Mouse (Mus musculus): ENCODE data around the gene Sh3bp2. TPM values are rescaled to one million over a fixed set of nuclear protein-coding genes. Genes with fewer than 3 reads are reported as not detected.
A peak's percentile ranks its signal among the peaks of the same experiment; 100 is the strongest.
"Not testable (repeated sequence)": the region's sequence is repeated elsewhere in the genome, so short reads cannot be mapped to it uniquely, and the experiment has no call there.

Gene Sh3bp2
- polyA plus RNA-seq, 1 experiment, result 132 TPM

DNA sequence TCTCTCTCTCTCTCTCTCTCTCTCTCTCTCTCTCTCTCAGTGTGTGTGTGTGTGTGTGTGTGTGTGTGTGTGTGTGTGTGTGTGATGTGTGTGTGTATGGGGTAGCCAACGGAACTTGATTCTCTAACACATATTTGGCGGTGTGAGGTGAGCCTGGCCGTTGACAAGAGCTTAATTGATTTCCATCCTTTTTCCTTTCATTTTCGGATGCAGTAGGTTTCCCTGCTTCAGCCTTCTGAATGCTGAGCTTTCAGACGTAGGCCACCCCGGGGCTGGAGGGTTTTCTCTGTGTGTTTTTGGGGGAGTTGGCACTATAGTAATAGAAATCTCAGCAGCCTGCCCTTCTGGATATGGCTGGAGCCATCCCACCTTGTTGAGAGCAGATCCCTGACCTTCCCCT is 24.6 kb downstream of the Sh3bp2 start:
- Histone ChIP-seq H3K27ac (ENCODE audit: insufficient read depth, low read depth, low read length) (no peak overlapping the region), H3K4me3 (ENCODE audit: insufficient read depth, low read length) (no peak overlapping the region)
- TF ChIP-seq POLR2A (IDR thresholded peaks at IDR 0.05; ENCODE audit: borderline replicate concordance, low read depth, low read length) (no peak), CTCF (IDR thresholded peaks at IDR 0.05; ENCODE audit: low read depth, low read length) (no peak)

DNA sequence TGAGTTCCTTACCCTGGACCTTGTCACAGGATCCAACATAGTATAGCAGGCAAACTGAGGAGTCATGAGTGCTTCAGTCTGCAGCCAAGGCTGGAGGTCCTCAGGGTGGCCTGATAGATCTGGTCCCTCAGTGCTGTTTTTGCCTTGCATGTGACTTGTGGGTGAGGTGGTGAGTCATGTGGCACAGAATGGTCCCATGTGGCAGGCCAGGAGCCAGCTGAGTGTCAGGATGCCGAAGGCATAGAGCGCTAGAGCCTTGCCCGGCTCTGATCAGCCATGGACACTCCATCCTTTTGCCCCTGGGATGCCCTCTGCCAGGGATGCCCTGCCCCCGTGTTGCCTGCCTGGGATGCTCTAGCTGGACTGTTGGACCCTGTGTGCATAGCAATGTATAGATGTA is 26.2 kb downstream of the Sh3bp2 start:
- no peak overlapping the region for H3K4me3 ChIP-seq (ENCODE audit: insufficient read depth, low read length)
- peak overlapping the region; percentile 27; the same call in 1 of the 2 replicates for H3K27ac ChIP-seq (ENCODE audit: insufficient read depth, low read depth, low read length)
- peaks cover 45% of the 10 kb centered on the region for H3K4me1 ChIP-seq (ENCODE audit: control insufficient read depth, insufficient read depth, low read length)
- TF ChIP-seq POLR2A (IDR thresholded peaks at IDR 0.05; ENCODE audit: borderline replicate concordance, low read depth, low read length), result no peak

More for the DNA sequence above, 24.6 kb downstream of the Sh3bp2 start:
- peaks cover 59% of the 10 kb centered on the region for H3K4me1 ChIP-seq (ENCODE audit: control insufficient read depth, insufficient read depth, low read length)

DNA sequence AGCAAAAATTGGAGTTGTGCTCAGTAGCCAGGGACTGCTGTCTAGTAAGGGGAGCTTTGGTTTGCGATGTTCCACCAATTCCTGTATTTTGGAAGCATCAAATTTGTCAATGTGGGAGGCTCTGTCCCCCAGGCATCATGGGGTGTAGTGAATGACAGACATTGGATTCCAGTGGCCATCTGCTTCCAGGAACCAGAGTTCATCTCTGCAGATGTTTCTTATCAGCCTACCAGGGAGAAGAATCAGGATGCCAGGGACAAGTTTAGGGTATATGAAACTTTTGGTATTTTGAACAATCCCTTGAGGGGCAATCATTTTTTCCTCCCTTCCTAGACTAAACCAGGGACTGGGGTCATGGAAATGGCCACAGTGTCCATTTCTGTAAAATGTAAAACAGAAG is 38.2 kb downstream of the Sh3bp2 start:
- TF ChIP-seq POLR2A (IDR thresholded peaks at IDR 0.05; ENCODE audit: borderline replicate concordance, low read depth, low read length), result no peak
- no peak for TF ChIP-seq CTCF (IDR thresholded peaks at IDR 0.05; ENCODE audit: low read depth, low read length)
- Histone ChIP-seq H3K27ac (ENCODE audit: insufficient read depth, low read depth, low read length) (no peak overlapping the region), H3K4me3 (ENCODE audit: insufficient read depth, low read length) (no peak overlapping the region), H3K4me1 (ENCODE audit: control insufficient read depth, insufficient read depth, low read length) (no peaks in the 10 kb centered on the region)

DNA sequence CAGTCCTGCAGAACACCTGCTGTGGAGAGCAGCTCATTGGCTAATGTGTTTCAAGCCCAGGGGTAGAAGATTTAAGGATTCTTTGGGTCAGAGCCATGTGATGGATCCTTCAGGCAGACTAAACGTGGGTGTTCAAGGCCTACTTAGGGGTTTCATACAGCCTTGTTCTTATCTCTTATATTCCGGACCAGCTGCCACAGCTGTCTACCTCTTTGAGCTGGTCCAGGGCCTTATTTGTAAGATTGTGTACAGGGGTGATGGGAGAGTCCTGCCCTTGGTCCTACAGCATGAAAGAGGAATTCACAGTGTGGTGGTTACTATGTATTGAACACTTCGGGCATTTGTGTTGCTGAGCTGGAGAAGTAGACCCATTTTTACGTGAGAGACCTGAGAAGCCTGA is 38.7 kb downstream of the Sh3bp2 start:
- H3K4me1 ChIP-seq (ENCODE audit: control insufficient read depth, insufficient read depth, low read length), result no peaks in the 10 kb centered on the region
- TF ChIP-seq POLR2A (IDR thresholded peaks at IDR 0.05; ENCODE audit: borderline replicate concordance, low read depth, low read length) (no peak), CTCF (IDR thresholded peaks at IDR 0.05; ENCODE audit: low read depth, low read length) (no peak)
- H3K4me3 ChIP-seq (ENCODE audit: insufficient read depth, low read length), result no peak overlapping the region
- no peak overlapping the region for H3K27ac ChIP-seq (ENCODE audit: insufficient read depth, low read depth, low read length)

DNA sequence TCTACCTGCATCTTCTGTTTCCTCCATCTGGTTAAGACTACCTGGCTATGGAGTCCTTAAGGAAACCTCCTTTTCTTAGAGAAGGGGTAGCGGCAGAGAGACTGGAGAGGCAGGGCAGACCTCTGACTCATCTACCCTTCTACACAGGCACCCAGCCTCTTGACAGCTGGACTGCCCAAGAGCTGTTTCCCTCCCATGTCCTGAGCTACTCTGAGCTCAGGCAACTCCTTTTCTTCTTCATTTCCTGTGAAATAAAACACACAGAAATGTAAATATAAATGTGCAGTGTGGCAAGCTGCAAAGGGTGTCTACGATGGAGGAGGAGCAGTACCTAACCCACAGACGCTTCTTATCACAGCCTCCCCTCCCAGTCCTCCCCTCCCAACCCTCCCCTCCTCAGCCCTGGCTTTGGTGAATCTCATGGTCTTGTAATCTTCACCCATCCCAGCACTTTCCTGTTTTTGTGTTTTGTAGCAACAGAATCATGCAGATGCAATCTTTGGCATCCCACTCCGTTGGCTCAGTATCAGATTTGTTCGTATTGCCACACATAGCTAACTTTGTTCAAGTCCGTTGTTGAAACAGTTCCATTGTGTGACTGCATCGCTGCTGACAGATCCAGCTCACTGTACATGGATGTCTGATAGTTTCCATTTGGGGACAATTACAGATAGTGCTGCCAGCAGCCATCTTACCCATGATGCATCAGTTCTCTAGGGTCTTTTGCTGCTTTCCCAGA is 40.1 kb downstream of the Sh3bp2 start:
- H3K4me3 ChIP-seq (ENCODE audit: insufficient read depth, low read length), result no peak overlapping the region
- H3K4me1 ChIP-seq (ENCODE audit: control insufficient read depth, insufficient read depth, low read length), result no peaks in the 10 kb centered on the region
- no peak for TF ChIP-seq CTCF (IDR thresholded peaks at IDR 0.05; ENCODE audit: low read depth, low read length)
- TF ChIP-seq POLR2A (IDR thresholded peaks at IDR 0.05; ENCODE audit: borderline replicate concordance, low read depth, low read length), result no peak
- no peak overlapping the region for H3K27ac ChIP-seq (ENCODE audit: insufficient read depth, low read depth, low read length)

DNA sequence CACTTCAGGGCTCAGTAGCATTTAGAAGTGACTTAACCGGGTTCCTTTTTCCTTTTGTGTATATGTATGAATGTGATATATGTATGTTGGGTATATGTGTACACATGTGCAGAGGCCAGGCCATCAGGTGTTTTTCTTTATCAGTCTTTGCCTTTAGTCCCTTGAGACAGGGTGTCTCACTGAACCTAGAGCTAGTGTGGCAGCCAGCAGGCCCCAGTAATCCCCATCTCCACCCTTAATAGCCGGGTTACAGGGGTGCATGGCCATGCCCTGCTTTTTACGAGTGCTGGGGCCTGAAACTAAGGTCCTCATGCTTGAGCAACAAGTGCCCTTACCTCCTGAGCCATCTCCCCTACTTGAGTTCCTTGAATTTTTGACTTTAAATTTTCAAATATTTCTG is 45.9 kb downstream of the Sh3bp2 start:
- Histone ChIP-seq H3K27ac (ENCODE audit: insufficient read depth, low read depth, low read length) (no peak overlapping the region), H3K4me1 (ENCODE audit: control insufficient read depth, insufficient read depth, low read length) (peaks cover 8% of the 10 kb centered on the region), H3K4me3 (ENCODE audit: insufficient read depth, low read length) (no peak overlapping the region)
- TF ChIP-seq CTCF (IDR thresholded peaks at IDR 0.05; ENCODE audit: low read depth, low read length), result no peak

DNA sequence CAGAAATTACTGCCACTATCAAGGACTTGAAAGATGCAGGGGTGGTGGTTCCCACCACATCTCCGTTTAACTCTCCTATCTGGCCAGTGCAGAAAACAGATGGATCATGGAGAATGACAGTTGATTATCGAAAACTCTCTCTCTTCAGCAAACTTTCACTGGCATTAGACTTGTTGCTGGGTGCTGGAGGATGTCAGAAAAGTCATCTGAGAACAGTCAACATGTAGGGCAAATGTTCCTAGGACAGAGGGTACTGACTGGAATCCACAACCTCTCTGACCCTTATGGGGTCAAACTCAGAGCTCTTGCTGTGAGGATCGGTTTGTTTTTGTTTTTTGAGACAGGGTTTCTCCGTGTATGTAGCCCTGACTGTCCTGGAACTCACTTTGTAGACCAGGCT is 46.9 kb downstream of the Sh3bp2 start:
- Histone ChIP-seq H3K27ac (ENCODE audit: insufficient read depth, low read depth, low read length) (peak overlapping the region; percentile 73; the same call in 1 of the 2 replicates), H3K4me3 (ENCODE audit: insufficient read depth, low read length) (peak overlapping the region; percentile 93)
- H3K4me1 ChIP-seq (ENCODE audit: control insufficient read depth, insufficient read depth, low read length), result not testable (repeated sequence)

DNA sequence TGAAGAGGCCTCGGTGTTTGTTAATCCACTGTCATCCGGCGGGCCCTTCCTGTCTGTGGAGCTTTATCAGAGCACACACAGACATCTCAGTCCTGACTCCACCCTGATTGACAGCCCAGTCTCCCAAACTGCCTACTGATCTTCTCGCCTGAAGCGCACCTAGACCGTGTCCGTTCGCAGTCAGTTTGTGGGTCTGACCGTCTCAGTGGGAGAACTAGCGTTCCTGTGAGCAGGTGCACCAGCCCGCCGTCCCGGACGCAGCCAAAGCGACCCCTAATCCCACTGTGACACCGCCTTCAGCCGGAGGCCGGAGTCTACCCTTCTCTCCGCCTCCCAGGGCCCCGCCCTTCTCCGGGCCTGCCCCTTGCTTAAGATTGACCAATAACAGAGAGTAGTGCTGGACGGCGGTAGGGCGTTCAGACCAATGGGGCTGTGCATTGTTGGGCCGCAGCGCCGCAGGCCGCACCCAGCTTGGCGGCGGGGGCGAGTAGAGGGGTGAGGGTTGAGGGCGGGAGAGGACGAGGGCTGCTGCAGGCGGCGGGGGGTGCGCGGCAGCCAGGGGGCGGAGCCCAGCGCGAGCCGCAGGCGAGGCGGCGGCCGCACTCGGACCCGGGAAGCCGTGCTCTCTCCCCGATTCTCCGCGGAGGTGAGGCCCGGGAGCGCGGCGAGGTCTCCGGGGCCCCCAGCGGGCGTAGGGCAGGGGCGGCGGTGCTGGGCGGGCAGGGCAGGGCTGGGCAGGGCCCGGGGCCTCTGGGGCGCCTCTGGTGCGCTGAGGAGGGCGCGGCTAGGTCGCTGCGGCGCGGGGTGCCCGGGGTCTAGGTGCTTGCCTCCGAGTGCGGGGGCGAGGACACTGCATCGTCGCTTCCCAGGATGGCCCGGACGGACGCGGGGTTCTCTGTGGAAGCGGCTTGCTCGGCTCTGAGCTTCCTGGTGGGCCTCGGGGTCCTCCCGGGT is 47.9 kb downstream of the Sh3bp2 start, which contains the start of gene Add1:
Gene Add1 (plus strand): TSS at position 397 of the 954 bp plus-strand sequence.
- Histone ChIP-seq H3K27ac (ENCODE audit: insufficient read depth, low read depth, low read length) (peak within 1 kb of the TSS; percentile 73), H3K4me3 (ENCODE audit: insufficient read depth, low read length) (peak within 1 kb of the TSS; percentile 93), H3K4me1 (ENCODE audit: control insufficient read depth, insufficient read depth, low read length) (peaks cover 11% of the 10 kb centered on the region)
- TF ChIP-seq CTCF (IDR thresholded peaks at IDR 0.05; ENCODE audit: low read depth, low read length), result no peak
- peak; percentile 77 for TF ChIP-seq POLR2A (IDR thresholded peaks at IDR 0.05; ENCODE audit: borderline replicate concordance, low read depth, low read length)

DNA sequence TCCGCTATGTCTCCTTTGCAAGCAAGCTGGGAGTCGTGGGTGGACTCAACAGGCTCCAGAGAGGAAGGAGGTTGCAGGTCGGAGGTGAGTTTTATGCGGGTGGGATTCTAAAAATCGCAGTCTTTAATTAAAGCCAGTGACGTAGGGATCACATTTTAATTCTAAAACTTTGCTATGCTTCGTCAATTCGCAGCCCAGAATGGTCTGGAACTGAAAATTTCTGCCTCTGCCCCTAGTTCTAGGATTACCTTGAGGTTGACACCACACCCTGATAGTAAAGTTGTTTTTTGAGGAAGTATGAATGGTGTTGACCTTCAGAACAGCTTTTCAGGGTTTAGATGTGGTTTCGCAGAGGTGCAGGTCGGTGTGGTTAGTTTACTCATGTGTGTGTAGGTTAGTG is 49.1 kb downstream of the Sh3bp2 start:
- Histone ChIP-seq H3K4me1 (ENCODE audit: control insufficient read depth, insufficient read depth, low read length) (peaks cover 11% of the 10 kb centered on the region), H3K27ac (ENCODE audit: insufficient read depth, low read depth, low read length) (no peak overlapping the region), H3K4me3 (ENCODE audit: insufficient read depth, low read length) (peak overlapping the region; percentile 92)
- no peak for TF ChIP-seq CTCF (IDR thresholded peaks at IDR 0.05; ENCODE audit: low read depth, low read length)
- TF ChIP-seq POLR2A (IDR thresholded peaks at IDR 0.05; ENCODE audit: borderline replicate concordance, low read depth, low read length), result no peak

DNA sequence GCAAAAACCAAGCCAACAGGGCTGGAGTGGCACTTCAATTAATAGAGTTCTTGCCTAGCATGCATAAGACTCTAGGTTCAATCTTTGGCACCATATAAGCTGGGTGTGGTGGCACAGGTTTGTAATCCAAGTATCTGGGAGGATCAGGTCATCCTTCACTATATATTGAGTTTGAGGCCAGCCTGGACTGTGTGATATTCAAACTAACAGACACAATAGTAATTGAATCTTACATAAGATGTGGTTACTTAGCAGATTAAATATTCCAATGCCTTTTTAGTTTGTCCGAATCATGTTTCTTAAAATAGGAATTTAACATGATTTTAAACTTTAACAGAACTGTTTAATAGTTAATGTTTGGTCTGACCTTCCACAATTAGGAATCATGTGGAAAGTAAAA is 50.6 kb downstream of the Sh3bp2 start:
- Histone ChIP-seq H3K4me3 (ENCODE audit: insufficient read depth, low read length) (no peak overlapping the region), H3K4me1 (ENCODE audit: control insufficient read depth, insufficient read depth, low read length) (peaks cover 11% of the 10 kb centered on the region), H3K27ac (ENCODE audit: insufficient read depth, low read depth, low read length) (no peak overlapping the region)
- TF ChIP-seq CTCF (IDR thresholded peaks at IDR 0.05; ENCODE audit: low read depth, low read length) (no peak), POLR2A (IDR thresholded peaks at IDR 0.05; ENCODE audit: borderline replicate concordance, low read depth, low read length) (no peak)
